Mouse (Mus musculus) lung, adult 2 months (tissue): ENCODE data around the gene Lrrc66. TPM values are rescaled to one million over a fixed set of nuclear protein-coding genes. Genes with fewer than 3 reads are reported as not detected.

Experiments used
- DNase-seq: peaks from one replicate; pipeline ENCODE4 v3.0.0; 2022
- H3K4me1 ChIP-seq: fragments of 200-500 bp; 2 replicates; pipeline ENCODE4 v1.6.1; 2011; ENCODE audit warnings: low read length; ENCODE audit not compliant: control insufficient read depth, insufficient read depth
- H3K4me3 ChIP-seq: fragments of 200-500 bp; replicated peaks from 2 replicates; pipeline ENCODE3; 2011; ENCODE audit warnings: low read depth, mild to moderate bottlenecking, control low read depth, low read length; ENCODE audit errors: extremely low read depth
- CTCF ChIP-seq: fragments of 200-500 bp; IDR thresholded peaks from 2 replicates; pipeline ENCODE4 v1.5.1; 2011; ENCODE audit warnings: mild to moderate bottlenecking, low read length, control low read depth; ENCODE audit not compliant: insufficient read depth
- POLR2A ChIP-seq: fragments of 200-500 bp; IDR thresholded peaks from 2 replicates; pipeline ENCODE4 v1.6.1; 2011; ENCODE audit warnings: low read depth, mild to moderate bottlenecking, control low read depth, low read length, borderline replicate concordance; ENCODE audit errors: extremely low read depth
- WGBS: fragments of 180-500 bp; shearing (Covaris S2); methylation state at CpG from one replicate; pipeline ENCODE4 v1.1.7; 2018; 5-methylcytosine and 5-hydroxymethylcytosine counted together
- polyA plus RNA-seq: library from polyadenylated mRNA; depleted of rRNA; stranded (reverse); fragments of >200 nt; gene quantifications from 2 replicates; pipeline ENCODE4 v1.2.3, GENCODE M21; 2012; rRNA removed

Gene Lrrc66
- polyA plus RNA-seq, 1 experiment: not detected

GRCm38 (mm10) chr5:73573789-73574188 is 58.5 kb downstream of the Lrrc66 start:
- DNase-seq: no peak
- TF ChIP-seq CTCF (no peak), POLR2A (no peak)
- 64% methylated on average over 7 of the region's 7 CpGs for WGBS

GRCm38 (mm10) chr5:73572846-73573245 is 59.5 kb downstream of the Lrrc66 start:
- no peak for DNase-seq
- WGBS: 64% methylated on average over 2 of the region's 2 CpGs
- no peak overlapping the region for H3K4me3 ChIP-seq
- TF ChIP-seq CTCF: no peak
- no peak for TF ChIP-seq POLR2A
- H3K4me1 ChIP-seq: no peaks in the 10 kb centered on the region; the same call in 1 of the 2 replicates

More at GRCm38 (mm10) chr5:73573789-73574188, 58.5 kb downstream of the Lrrc66 start:
- Histone ChIP-seq H3K4me1 (no peaks in the 10 kb centered on the region; the same call in 1 of the 2 replicates), H3K4me3 (no peak overlapping the region)

DNA sequence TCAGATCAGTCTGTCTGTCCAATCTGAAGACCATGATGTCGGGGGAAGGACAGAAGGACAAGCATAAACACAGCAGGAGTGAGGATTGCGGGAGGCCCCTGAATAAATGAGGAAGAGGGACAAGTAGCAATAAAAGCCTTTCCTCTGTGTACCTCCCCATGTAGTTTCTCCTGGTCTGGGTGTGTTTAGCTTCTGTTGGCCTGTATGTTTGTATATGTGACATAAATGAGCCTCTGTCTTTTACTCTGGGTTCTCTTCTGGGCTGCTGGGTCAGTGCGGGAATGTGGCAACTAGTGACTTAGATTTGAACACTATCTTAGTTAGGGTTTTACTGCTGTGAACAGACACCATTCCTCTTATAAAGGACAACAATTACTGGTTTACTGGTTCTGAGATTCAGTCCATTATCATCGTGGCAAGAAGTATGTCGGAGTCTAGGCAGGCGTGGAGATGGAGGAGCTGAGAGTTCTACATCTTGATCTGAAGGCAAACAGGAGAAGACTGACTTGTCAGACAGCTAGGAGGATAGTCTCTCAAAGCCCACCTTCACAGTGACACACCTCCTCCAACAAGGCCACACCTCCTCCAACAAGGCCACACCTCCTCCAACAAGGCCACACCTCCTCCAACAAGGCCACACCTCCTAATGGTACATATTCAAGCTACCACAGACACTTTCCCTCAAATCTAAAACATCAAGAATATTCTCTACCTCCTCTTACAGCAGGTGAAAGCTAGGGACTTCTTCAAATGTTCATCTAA is 60.8 kb downstream of the Lrrc66 start:
- WGBS: 93% methylated on average over 6 of the region's 6 CpGs
- Histone ChIP-seq H3K4me1 (no peaks in the 10 kb centered on the region; the same call in 1 of the 2 replicates), H3K4me3 (no peak overlapping the region)
- no peak for DNase-seq
- TF ChIP-seq POLR2A (no peak), CTCF (no peak)

DNA sequence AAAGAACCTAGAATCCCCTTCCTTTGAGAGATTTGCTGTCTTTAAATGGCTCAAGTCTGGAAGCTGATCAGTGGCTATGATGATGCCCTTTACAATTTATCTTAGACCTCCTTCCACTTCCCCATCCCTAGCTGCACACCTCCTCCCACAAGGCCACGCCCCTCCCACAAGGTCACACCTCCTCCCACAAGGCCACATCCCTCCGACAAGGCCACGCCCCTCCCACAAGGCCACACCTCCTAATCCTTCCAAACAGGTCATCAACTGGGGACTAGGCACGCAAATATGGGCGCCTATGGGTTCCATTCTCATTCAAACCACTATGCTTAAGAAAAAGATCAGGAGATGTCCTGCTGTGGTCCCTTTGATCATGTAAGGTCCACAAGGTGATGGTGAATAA is 63.1 kb downstream of the Lrrc66 start:
- WGBS: 79% methylated on average over 5 of the region's 5 CpGs
- no peaks in the 10 kb centered on the region; the same call in 1 of the 2 replicates for H3K4me1 ChIP-seq
- H3K4me3 ChIP-seq: no peak overlapping the region
- TF ChIP-seq CTCF (no peak), POLR2A (no peak)
- no peak for DNase-seq

DNA sequence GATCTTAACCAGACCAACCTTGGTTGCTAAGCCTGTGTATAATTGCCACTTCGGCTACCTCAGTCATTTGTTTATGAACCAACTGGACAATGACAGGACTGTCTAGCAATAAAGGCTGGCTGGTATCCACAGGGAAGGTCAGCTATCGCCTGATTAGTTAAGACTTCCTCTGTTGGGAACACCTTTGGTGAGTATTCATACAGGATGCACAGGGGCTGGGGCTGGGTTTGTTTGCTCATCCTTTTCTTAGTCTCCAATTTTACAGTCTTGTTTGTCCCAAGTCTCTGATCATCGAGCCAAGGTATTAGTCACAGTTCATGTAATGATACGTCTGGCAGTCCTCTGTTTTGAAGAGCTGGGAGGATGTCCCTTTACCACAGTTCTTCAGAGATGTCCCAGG is 65.4 kb downstream of the Lrrc66 start:
- WGBS: 59% methylated on average over 4 of the region's 4 CpGs
- Histone ChIP-seq H3K4me3 (no peak overlapping the region), H3K4me1 (no peaks in the 10 kb centered on the region)
- DNase-seq: no peak
- TF ChIP-seq POLR2A (no peak), CTCF (no peak)

- 53% methylated on average over 5 of the region's 5 CpGs for WGBS
- Histone ChIP-seq H3K4me1 (no peaks in the 10 kb centered on the region), H3K4me3 (no peak overlapping the region)
- DNase-seq: no peak
- TF ChIP-seq CTCF (no peak), POLR2A (no peak)
Observed at GRCm38 (mm10) chr5:73566119-73566518, 66.2 kb downstream of the Lrrc66 start.

DNA sequence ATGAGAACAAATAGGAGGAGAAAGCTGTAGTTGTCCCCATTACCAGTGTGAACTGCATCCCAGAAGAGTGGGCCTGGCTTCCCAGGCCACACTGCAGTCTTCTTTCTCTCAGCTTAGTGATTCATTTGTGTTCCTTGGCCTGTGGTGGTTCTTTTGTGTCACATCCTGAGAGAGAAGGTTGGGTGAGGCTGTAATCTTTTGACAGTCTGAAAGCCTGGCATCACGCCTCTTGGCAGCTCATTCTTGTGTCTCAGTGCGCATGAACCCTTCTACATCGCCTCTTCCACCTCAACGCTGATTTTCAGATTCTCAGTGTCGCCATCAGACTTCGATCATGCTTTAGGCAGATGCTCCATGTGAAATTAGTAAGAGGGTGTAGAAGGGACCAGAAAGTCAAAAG is 68.3 kb downstream of the Lrrc66 start:
- DNase-seq: no peak
- 86% methylated on average over 6 of the region's 6 CpGs for WGBS
- TF ChIP-seq POLR2A (no peak), CTCF (no peak)
- Histone ChIP-seq H3K4me3 (no peak overlapping the region), H3K4me1 (no peaks in the 10 kb centered on the region)

DNA sequence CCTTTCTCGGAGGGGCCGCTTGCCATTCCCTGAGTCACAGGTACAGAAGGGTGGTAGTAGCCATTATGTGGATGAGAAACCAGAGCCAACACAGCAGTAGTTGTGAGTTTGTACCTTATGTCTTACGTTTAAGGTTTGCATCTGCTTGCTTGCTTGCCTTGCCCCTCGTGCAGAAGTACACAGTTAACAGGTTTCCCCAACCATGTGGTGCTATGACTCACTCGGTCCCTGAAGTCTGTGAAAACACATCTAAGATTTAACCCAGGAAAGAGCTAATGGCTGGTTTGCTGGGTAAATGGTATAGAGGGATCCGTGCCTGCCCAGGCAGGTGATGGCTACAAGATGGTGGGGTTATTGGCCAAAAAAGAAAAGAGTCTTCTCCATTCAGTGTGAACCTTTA is 73.6 kb downstream of the Lrrc66 start:
- DNase-seq: no peak
- no peak overlapping the region for H3K4me3 ChIP-seq
- TF ChIP-seq CTCF (no peak), POLR2A (no peak)
- 93% methylated on average over 6 of the region's 6 CpGs for WGBS
- peaks cover 23% of the 10 kb centered on the region for H3K4me1 ChIP-seq

DNA sequence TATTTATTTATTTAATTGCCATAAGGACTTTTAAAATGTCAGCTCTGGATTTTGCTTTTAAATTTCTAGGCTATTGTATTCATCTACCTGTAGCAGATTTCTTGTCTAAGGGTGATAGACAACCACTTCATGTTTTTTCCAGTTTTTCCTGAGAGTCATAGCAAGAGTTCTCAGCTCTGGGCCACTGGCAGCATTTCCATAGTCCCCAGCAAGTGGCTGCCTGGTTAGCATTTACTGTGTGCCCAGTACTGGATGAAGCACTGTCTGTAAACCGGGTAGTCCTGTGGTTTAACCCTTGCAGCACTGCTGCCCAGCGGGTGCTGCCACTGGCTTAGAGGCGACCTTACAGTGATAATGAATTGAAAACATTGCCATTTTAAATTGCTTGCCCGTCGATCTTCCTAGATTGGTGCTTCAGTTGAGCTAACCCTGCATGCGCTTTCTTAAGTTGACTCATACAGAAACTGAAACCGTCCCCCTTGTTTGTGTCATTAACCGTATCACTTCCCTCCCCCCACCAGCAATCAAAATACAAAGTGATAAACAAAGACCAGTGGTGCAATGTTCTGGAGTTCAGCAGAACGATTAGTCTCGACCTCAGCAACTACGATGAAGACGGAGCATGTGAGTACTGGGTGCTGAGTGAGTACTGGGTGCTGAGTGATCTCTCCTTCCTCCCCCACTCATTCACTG is 75.4 kb downstream of the Lrrc66 start:
- DNase-seq: no peak
- peak overlapping the region; percentile 21 for H3K4me3 ChIP-seq
- H3K4me1 ChIP-seq: peaks cover 23% of the 10 kb centered on the region
- WGBS: 63% methylated on average over 12 of the region's 12 CpGs
- TF ChIP-seq CTCF (no peak), POLR2A (no peak)

Other genes starting within 250 kb of the Lrrc66 start
- 0.06 and 0.78 TPM in 2 replicates for gene Cwh43, start 226.5 kb downstream of the Lrrc66 start, polyA plus RNA-seq
- 3.4 and 6.4 TPM in 2 replicates for gene Dcun1d4, start 151.5 kb downstream of the Lrrc66 start, polyA plus RNA-seq
- 7.7 and 10.5 TPM in 2 replicates for gene Sgcb, start 15.3 kb upstream of the Lrrc66 start, polyA plus RNA-seq
- 22.3 and 24.2 TPM in 2 replicates for gene Spata18, start 18.9 kb upstream of the Lrrc66 start, polyA plus RNA-seq